Mouse (Mus musculus): Measurements from ENCODE around the gene Tnik. TPM values are rescaled to one million over a fixed set of nuclear protein-coding genes. Genes with fewer than 3 reads are reported as not detected.

Tnik gene
- total RNA-seq, 4 experiments from 2014 or later, result 16.8 to 28.7 (median 22.4) TPM

DNA sequence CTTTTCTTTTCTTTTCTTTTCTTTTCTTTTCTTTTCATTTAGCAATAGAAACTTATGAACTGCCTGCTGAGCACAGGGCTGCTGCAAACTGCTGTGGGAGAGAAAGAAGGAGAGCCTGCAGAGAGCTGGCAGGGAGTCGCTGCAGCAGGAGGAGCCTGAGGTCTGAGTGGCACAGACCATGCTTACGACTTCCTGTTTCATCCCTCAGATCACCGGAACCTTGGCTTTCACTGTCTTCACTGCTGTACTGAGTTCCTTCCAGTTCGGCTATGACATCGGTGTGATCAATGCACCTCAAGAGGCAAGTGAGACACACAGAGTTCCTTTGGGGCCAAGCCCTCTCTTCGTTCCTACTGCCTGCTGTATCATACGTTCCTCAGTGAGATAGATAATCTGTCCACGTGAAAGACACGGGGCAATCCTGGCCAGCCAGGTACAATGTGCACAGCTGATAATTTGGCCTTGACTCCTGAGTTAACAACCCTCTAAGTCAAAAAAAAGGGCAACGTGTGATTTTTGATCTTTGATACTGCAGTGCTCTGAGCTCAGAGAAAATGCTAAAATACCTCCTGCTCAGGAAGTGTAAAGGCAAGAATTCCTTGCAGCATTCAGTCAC lies 442.6 kb downstream of the Tnik start:
- no peak for DNase-seq (ENCODE audit: low spot score)

DNA sequence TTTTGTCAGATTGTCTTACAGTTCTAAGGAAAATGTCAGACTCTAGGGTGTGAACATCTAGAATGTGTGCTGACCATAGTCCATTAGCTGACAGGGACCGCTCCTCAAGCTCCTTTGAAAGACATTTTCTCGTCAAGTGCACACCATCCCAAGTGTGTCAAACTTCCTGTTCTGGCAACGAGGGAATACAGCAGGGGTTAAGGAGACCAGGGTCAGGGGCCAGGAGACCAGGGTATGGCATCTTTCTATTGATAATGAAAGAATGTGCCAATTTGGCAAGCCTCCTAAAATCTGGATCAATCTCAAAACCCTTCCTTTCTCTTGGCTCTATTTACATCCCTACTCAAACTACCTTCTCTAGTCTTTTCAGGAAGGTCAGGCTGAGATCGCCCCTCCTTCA lies 443.7 kb downstream of the Tnik start:
- no peak for DNase-seq (ENCODE audit: low spot score)

DNA sequence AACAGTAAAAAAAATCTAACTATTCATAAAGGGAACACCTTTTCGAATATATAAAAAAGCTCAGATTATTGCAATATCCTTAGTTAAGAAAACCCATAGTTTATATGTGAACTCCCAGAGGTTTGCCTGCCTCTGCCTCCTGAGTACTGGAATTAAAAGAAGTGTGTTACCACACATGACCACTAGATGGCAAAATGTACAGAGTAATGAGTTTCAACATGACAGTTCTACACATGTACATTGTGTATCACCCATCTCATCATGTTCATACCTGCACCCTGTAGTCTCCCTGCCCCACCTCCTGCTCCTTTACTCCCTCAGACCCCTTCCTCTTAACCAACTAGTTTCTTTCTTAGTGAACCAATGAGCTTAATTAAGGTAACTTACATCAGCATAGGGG lies 446.7 kb downstream of the Tnik start:
- DNase-seq (ENCODE audit: low spot score), result peak; percentile 6

DNA sequence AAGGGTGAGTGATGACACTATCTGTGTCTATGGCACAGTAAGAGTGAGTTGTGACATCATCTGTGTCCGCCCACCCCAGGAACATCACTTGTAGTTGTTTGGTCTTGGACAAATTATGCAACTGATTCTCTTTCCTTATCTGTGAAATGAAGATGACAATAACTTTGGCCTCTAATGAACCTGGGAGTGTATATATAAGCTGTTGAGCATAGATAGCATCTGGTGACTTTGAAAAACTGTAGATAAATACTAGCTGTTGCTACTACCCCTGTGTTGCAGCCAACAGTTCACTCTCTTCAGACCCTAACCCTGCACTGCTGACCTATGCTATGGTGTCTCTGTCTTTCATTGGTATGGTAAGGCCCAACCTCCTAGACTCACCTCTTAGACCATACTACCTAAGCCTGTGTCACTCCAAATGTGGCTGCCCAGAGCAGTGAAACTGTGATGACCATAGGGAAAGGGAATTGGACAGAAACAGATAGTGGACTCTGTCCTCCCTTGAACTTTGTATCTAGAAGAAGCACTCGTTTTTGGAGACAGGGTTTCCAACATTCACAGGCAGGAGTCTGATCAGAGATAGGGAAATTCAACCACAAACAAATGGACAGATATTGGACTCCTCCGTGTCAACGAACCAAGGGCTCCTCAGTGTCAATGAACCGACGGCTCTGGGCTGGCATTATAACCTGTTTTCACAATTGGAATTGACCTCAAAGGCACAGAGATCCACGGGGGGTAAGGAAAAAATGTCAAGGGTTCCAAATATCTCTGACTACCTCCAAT lies 451.1 kb downstream of the Tnik start:
- DNase-seq (ENCODE audit: low spot score), result no peak

DNA sequence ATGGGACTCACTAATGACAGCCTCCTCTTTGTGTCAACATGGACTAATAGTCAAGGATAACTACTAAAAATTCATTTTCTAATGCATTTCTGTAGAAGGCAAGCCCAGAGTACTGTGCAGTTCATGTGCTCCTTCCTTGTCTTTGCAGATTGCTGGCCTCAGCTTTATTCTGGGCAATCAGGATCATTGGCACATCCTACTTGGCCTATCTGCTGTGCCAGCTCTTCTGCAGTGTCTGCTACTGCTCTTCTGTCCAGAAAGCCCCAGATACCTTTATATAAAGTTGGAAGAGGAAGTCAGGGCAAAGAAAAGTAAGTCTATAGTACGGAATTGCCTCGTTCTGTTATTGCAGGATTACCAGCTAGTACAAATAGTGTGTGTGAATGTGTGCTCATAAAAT lies 455.5 kb downstream of the Tnik start:
- no peak for DNase-seq (ENCODE audit: low spot score)

DNA sequence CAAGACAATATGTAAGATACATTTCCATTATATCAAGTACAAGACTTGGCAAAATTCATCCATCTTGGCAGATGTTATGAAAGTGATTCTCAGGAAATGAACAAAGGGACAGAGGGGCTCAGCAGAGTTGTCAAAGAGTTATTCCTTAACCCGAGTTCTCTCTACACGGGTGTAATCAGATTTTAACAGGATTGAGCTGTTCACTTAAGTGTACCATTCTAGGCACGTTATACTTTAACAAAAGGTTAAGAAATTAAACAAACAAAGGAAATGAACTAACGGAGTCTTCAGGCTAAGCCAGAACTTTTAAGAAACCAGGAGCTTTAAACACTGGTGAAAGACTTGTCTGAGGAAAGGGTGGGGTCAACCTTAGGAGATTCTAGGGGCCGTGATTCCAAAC lies 458.2 kb downstream of the Tnik start:
- no peak for DNase-seq (ENCODE audit: low spot score)

DNA sequence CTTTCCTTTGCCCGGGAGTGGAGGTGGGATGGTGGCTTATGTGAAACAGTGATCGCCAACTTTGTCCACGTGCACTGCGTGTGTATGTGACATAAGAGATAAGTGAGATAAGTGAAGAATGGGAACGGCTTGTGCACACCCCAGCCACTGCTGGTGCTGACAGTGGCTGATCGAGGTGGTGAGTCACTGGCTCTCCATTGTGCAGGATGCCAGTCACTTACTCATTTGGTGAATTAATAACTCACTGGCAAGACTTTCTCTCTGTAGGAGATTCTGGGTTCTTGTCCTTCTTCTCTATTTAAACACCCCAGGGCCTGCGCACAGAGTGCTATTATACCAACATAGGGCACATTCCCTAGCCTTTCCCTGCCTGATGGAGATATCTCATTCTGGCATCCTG lies 458.8 kb downstream of the Tnik start:
- no peak for DNase-seq (ENCODE audit: low spot score)

DNA sequence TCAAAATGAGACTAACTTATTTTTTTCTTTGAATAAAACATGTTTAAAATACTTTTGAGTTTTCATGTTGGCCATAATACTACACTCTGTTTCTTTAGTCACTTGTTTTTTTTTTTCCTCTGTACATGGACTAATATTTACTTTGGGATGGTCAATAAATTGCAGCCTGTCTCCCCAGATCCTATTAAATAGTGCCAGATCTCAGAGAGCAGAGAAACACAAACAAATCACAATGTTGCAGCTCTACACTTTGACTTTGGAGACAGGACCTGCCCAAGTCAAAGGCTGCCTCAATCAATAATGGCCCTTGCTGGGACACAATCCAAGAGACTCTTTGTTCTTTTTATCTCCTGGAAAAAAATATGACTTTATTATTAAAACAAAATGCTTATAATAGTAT lies 459.5 kb downstream of the Tnik start:
- DNase-seq (ENCODE audit: low spot score), result no peak

DNA sequence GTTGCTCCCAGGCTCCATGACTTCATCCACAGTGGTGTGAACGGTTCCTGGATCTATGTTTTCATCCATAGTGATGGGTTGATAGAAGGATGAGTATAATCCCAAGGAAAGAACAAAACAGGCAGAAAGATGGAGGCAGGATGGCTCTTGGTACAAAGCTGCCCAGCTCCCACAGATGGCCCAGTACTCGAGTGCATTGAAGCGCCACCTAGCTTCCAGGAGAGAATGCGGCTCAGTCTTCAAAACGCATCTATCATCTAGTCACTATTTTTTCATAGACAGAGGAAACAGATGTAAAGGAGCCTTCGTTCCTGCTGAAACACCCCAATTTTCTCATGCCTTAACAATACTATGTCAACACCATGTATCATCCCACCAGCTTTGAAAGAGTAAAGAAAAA lies 460.5 kb downstream of the Tnik start:
- DNase-seq (ENCODE audit: low spot score), result no peak

DNA sequence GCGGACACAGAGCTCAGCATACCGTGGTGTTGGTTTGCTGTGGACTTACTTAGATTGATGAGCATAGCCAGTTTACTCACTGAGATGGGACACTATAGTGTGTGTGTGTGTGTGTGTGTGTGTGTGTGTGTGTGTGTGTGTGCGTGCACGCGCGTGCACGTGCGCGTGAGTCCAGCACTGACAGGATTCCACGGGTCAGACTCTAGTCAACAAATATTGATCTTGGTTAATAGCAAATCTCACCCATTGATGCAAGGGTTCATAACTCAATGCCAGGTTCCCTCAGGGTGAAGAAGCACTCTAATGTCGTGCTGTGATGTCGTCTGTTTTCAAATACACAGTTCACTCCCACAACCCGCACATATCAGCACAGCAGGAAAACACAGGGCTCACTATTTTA lies 462.2 kb downstream of the Tnik start:
- no peak for DNase-seq (ENCODE audit: low spot score)

Small RNA genes within 50 kb of the gene (microRNA-seq; reads per million reads assigned to microRNA genes)
- gene Mir466q, result not detected

All from heart, adult 8-10 months (tissue).